Mouse (Mus musculus) adrenal gland, postnatal 14 days (tissue): ENCODE results near the gene Foxm1. TPM values are rescaled to one million over a fixed set of nuclear protein-coding genes. Genes with fewer than 3 reads are reported as not detected.
A peak's percentile ranks its signal among the peaks of the same experiment; 100 is the strongest.
"Not testable (repeated sequence)": the region's sequence is repeated elsewhere in the genome, so short reads cannot be mapped to it uniquely, and the experiment has no call there.

Experiments
- DNase-seq: peaks from one replicate; pipeline ENCODE4 v3.0.0; 2021; ENCODE audit warnings: mixed read lengths
- total RNA-seq: library from RNA; stranded (reverse); gene quantifications from 2 replicates; pipeline ENCODE4 v1.2.3, GENCODE M21; 2021

Gene Foxm1
- total RNA-seq, 1 experiment from 2014 or later = 16.7 TPM

- no peak for DNase-seq
Observed at GRCm38 (mm10) chr6:128376371-128377085, 13.8 kb downstream of the Foxm1 start.

- DNase-seq = no peak
Observed at GRCm38 (mm10) chr6:128379636-128380035, 16.9 kb downstream of the Foxm1 start.

GRCm38 (mm10) chr6:128380594-128381167 lies 17.9 kb downstream of the Foxm1 start:
- not testable (repeated sequence) for DNase-seq

- DNase-seq = no peak
Observed at GRCm38 (mm10) chr6:128381254-128381653, 18.5 kb downstream of the Foxm1 start.

- DNase-seq = no peak
Observed at GRCm38 (mm10) chr6:128383752-128384151, 21.0 kb downstream of the Foxm1 start.

- DNase-seq = no peak
Observed at GRCm38 (mm10) chr6:128385026-128385425, 22.3 kb downstream of the Foxm1 start.

- no peak for DNase-seq
Observed at GRCm38 (mm10) chr6:128389185-128389584, 26.4 kb downstream of the Foxm1 start.

- no peak for DNase-seq
Observed at GRCm38 (mm10) chr6:128390683-128391082, 27.9 kb downstream of the Foxm1 start.

GRCm38 (mm10) chr6:128397574-128398261 lies 35.0 kb downstream of the Foxm1 start:
- DNase-seq = peak; percentile 86

GRCm38 (mm10) chr6:128398996-128399395 lies 36.2 kb downstream of the Foxm1 start, which contains the start of gene Nrip2:
Gene Nrip2 (plus strand): TSS chr6:128399296.
- no peak for DNase-seq

- peak; percentile 61 for DNase-seq
Observed at GRCm38 (mm10) chr6:128399421-128400185, 36.8 kb downstream of the Foxm1 start.

- DNase-seq = peak; percentile 30
Observed at GRCm38 (mm10) chr6:128404708-128405107, 41.9 kb downstream of the Foxm1 start.

GRCm38 (mm10) chr6:128408544-128409125 lies 45.9 kb downstream of the Foxm1 start:
- no peak for DNase-seq

GRCm38 (mm10) chr6:128410305-128410704 lies 47.5 kb downstream of the Foxm1 start:
- no peak for DNase-seq

- peak; percentile 77 for DNase-seq
Observed at GRCm38 (mm10) chr6:128411115-128411514, 48.3 kb downstream of the Foxm1 start.

- no peak for DNase-seq
Observed at GRCm38 (mm10) chr6:128416169-128416568, 53.4 kb downstream of the Foxm1 start.

GRCm38 (mm10) chr6:128418076-128418475 lies 55.3 kb downstream of the Foxm1 start:
- DNase-seq = no peak

GRCm38 (mm10) chr6:128421036-128421435 lies 58.3 kb downstream of the Foxm1 start:
- DNase-seq = peak; percentile 34

- DNase-seq = peak; percentile 18
Observed at GRCm38 (mm10) chr6:128421480-128421879, 58.7 kb downstream of the Foxm1 start.

GRCm38 (mm10) chr6:128423496-128424268 lies 60.9 kb downstream of the Foxm1 start:
- no peak for DNase-seq
